Mouse (Mus musculus) liver, postnatal 0 days (tissue): ENCODE results near the gene Olfr373. TPM values are rescaled to one million over a fixed set of nuclear protein-coding genes. Genes with fewer than 3 reads are reported as not detected.

Experiments
- ATAC-seq: fragments of 200-750 bp; cut with Nextera tagmentation; 2 replicates; pipeline ENCODE4 v1.8.0; 2017; ENCODE audit warnings: mild to moderate bottlenecking, moderate library complexity
- DNase-seq: peaks from one replicate; pipeline ENCODE4 v3.0.0-alpha.2; 2016
- H3K27ac ChIP-seq: fragments of 300-500 bp; sonication (generic); 2 replicates; pipeline ENCODE4 v1.5.1; 2014; ENCODE audit warnings: antibody characterized with exemption, moderate library complexity, mild to moderate bottlenecking, low read depth
- H3K27me3 ChIP-seq: fragments of 300-500 bp; sonication (generic); 2 replicates; pipeline ENCODE4 v1.6.1; 2014; ENCODE audit warnings: low read length, control low read depth, mixed read lengths; ENCODE audit not compliant: insufficient read depth
- H3K36me3 ChIP-seq: fragments of 300-500 bp; sonication (generic); replicated peaks from 2 replicates; pipeline ENCODE4 v1.6.1; 2014; ENCODE audit warnings: mild to moderate bottlenecking, control low read depth, low read length, moderate library complexity, mixed read lengths; ENCODE audit not compliant: insufficient read depth
- H3K4me1 ChIP-seq: fragments of 300-500 bp; sonication (generic); 2 replicates; pipeline ENCODE4 v1.6.1; 2014; ENCODE audit warnings: antibody characterized with exemption, mild to moderate bottlenecking, control low read depth; ENCODE audit not compliant: insufficient read depth
- H3K4me2 ChIP-seq: fragments of 300-500 bp; sonication (generic); 2 replicates; pipeline ENCODE4 v1.6.1; 2014; ENCODE audit warnings: low read depth, mild to moderate bottlenecking, low read length, moderate library complexity, mixed read lengths
- H3K4me3 ChIP-seq: fragments of 300-500 bp; sonication (generic); 2 replicates; pipeline ENCODE4 v1.5.1; 2014; ENCODE audit warnings: low read depth, low read length
- H3K9ac ChIP-seq: fragments of 300-500 bp; sonication (generic); replicated peaks from 2 replicates; pipeline ENCODE4 v1.6.1; 2014; ENCODE audit warnings: mild to moderate bottlenecking, moderate library complexity
- H3K9me3 ChIP-seq: fragments of 300-500 bp; sonication (generic); 2 replicates; pipeline ENCODE4 v1.6.1; 2016; ENCODE audit warnings: mild to moderate bottlenecking, control low read depth, low read length, mixed read lengths
- CTCF ChIP-seq: sonication (generic); IDR thresholded peaks from 2 replicates; pipeline ENCODE4 v1.5.1; 2016; ENCODE audit warnings: antibody characterized with exemption, low read depth
- EP300 ChIP-seq: IDR thresholded peaks from 2 replicates; pipeline ENCODE4 v1.6.1; 2016; ENCODE audit warnings: antibody characterized with exemption, low read depth, mild to moderate bottlenecking
- WGBS: fragments of 180-500 bp; shearing (Covaris S2); extraction: QIAGEN DNeasy Blood & Tissue Kit; methylation state at CpG from one replicate; pipeline ENCODE4 v1.1.7; 2014; ENCODE audit not compliant: insufficient replicate concordance; 5-methylcytosine and 5-hydroxymethylcytosine counted together
- polyA plus RNA-seq: library from polyadenylated mRNA; unstranded; fragments of >200 nt; fragmentation: Nextera tagmentation; extraction: Ambion mirVana; gene quantifications from 2 replicates; pipeline ENCODE4 v1.2.1, GENCODE M21; 2015

The Olfr373 gene
- polyA plus RNA-seq, 1 experiment from 2014 or later, result not detected

DNA sequence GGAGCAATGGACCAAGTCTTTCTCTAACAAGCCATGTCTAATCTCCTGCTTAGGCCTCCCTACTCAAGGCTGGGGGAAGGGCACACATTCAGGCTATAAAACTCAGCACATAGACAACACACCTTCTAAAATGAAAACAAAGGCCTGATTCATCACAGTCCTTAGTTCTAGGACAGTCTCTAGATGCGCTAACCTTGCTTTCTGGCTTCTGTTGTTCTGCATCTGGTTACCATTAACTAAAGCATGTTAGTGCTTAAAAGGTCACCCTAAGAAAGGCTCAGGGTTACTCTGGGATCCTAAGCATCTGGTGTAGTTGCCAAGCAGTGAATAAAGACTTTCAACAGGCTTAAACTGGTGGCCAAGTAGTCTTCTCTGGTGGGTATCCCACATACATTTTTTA is 39.0 kb downstream of the Olfr373 start:
- Histone ChIP-seq H3K9ac (no peak overlapping the region), H3K9me3 (no peaks in the 10 kb centered on the region), H3K4me1 (no peaks in the 10 kb centered on the region), H3K4me2 (no peak overlapping the region), H3K36me3 (no peaks in the 10 kb centered on the region), H3K4me3 (no peak overlapping the region), H3K27ac (no peak overlapping the region), H3K27me3 (no peaks in the 10 kb centered on the region)
- ATAC-seq (no peak), DNase-seq (no peak)
- TF ChIP-seq EP300 (no peak), CTCF (no peak)
- WGBS, result 86% methylated on average over 1 of the region's 1 CpGs

GRCm38 (mm10) chr8:72127834-72128233 is 44.9 kb downstream of the Olfr373 start:
- WGBS, result 64% methylated on average over 1 of the region's 1 CpGs
- TF ChIP-seq CTCF (no peak), EP300 (no peak)
- ATAC-seq, result no peak

DNA sequence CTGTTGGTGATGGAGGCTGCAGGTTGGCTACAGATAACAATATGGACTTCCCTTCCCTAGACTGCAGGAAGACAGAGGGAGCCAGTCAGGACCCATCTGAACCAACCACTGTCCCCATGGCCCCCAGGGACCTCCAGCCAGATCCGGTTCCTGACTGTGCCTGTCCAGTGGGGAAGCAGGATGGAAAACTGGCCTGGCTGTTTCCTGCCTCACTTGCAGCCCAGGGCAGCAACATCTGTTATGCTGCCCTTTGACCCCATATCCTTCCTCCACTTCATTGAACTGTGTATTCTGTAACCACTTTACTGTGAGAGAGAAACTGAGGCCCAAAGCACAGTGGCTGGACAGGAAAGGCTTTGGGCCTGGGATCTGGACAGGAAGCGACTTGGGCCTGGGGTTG is 48.3 kb downstream of the Olfr373 start:
- H3K27me3 ChIP-seq, result 0 out of 2 replicates have a peak, but pooled peaks cover 9% of the 10 kb centered on the region
- no peak for DNase-seq
- no peak for ATAC-seq
- H3K9ac ChIP-seq, result no peak overlapping the region
- no peaks in the 10 kb centered on the region for H3K36me3 ChIP-seq
- H3K9me3 ChIP-seq, result no peaks in the 10 kb centered on the region
- no peak overlapping the region for H3K27ac ChIP-seq
- H3K4me2 ChIP-seq, result no peak overlapping the region
- no peak overlapping the region for H3K4me3 ChIP-seq
- no peak for TF ChIP-seq CTCF
- TF ChIP-seq EP300, result no peak
- H3K4me1 ChIP-seq, result peaks cover 11% of the 10 kb centered on the region
- WGBS, result 63% methylated on average over 2 of the region's 2 CpGs

More at GRCm38 (mm10) chr8:72127834-72128233, 44.9 kb downstream of the Olfr373 start:
- Histone ChIP-seq H3K9me3 (no peaks in the 10 kb centered on the region), H3K4me3 (no peak overlapping the region), H3K36me3 (no peaks in the 10 kb centered on the region), H3K27ac (no peak overlapping the region), H3K4me1 (peaks cover 3% of the 10 kb centered on the region), H3K4me2 (no peak overlapping the region), H3K9ac (no peak overlapping the region), H3K27me3 (no peaks in the 10 kb centered on the region)
- DNase-seq, result no peak

DNA sequence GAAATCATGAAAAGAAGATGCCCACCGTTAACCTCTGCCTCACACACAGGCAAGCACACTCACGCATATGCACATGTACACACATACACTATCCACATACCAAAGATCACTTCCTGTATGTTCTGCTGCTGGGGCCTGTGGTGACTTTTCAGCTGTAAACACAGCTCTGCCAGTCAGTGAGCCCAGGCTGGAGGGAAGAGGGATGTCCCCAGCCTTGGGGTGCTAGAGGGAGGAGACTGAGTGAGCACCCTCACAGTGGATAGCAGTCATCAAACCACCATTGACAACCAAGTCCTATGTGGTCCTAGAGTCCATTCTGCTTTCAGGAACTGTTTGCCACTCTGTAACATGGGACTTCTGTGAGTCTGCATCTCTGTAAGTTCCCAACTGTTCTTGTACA is 48.9 kb downstream of the Olfr373 start:
- Histone ChIP-seq H3K27me3 (0 out of 2 replicates have a peak, but pooled peaks cover 9% of the 10 kb centered on the region), H3K4me3 (no peak overlapping the region), H3K9me3 (no peaks in the 10 kb centered on the region), H3K4me2 (no peak overlapping the region), H3K36me3 (no peaks in the 10 kb centered on the region), H3K4me1 (peaks cover 16% of the 10 kb centered on the region), H3K9ac (no peak overlapping the region), H3K27ac (peak overlapping the region; percentile 7; the same call in 1 of the 2 replicates)
- WGBS, result 58% methylated on average over 2 of the region's 2 CpGs
- DNase-seq (no peak), ATAC-seq (no peak)
- TF ChIP-seq EP300, result no peak
- no peak for TF ChIP-seq CTCF

GRCm38 (mm10) chr8:72132417-72132816 is 49.4 kb downstream of the Olfr373 start:
- no peak overlapping the region for H3K27ac ChIP-seq

GRCm38 (mm10) chr8:72132891-72133290 is 49.9 kb downstream of the Olfr373 start:
- 65% methylated on average over 1 of the region's 1 CpGs for WGBS
- ATAC-seq (no peak), DNase-seq (no peak)
- H3K27me3 ChIP-seq, result 0 out of 2 replicates have a peak, but pooled peaks cover 9% of the 10 kb centered on the region
- no peaks in the 10 kb centered on the region for H3K9me3 ChIP-seq
- H3K9ac ChIP-seq, result no peak overlapping the region
- H3K4me2 ChIP-seq, result no peak overlapping the region
- no peaks in the 10 kb centered on the region for H3K36me3 ChIP-seq
- H3K4me1 ChIP-seq, result peaks cover 21% of the 10 kb centered on the region
- H3K27ac ChIP-seq, result peak overlapping the region; percentile 55
- no peak for TF ChIP-seq EP300
- TF ChIP-seq CTCF, result no peak
- H3K4me3 ChIP-seq, result no peak overlapping the region

More at GRCm38 (mm10) chr8:72132417-72132816, 49.4 kb downstream of the Olfr373 start:
- Histone ChIP-seq H3K27me3 (0 out of 2 replicates have a peak, but pooled peaks cover 9% of the 10 kb centered on the region), H3K36me3 (no peaks in the 10 kb centered on the region), H3K9ac (no peak overlapping the region), H3K4me3 (no peak overlapping the region), H3K4me2 (no peak overlapping the region), H3K4me1 (peaks cover 20% of the 10 kb centered on the region), H3K9me3 (no peaks in the 10 kb centered on the region)
- WGBS, result 73% methylated on average over 1 of the region's 1 CpGs
- DNase-seq (no peak), ATAC-seq (no peak)
- TF ChIP-seq EP300 (no peak), CTCF (no peak)
